9 mouse cellular contexts compared by ENCODE assay signal in genomic region chr7:28527922-28528719, GRCm38 (mm10). TPM values are rescaled to one million over a fixed set of nuclear protein-coding genes. Genes with fewer than 3 reads are reported as not detected.
A peak's percentile ranks its signal among the peaks of the same experiment; 100 is the strongest.
DNase-seq lines count a peak whose midpoint lies in the region; ATAC-seq and TF ChIP-seq lines count a peak whose summit lies in the region.
"Had no signal": no experiment of that assay in that cellular context is flagged by ENCODE, and none has a peak within 500 bp of the region (broad histone marks: within the 10 kb centered on the region; RNA-seq: fewer than 3 reads in every experiment).

No protein-coding gene starts in this region.

- no peak for ATAC-seq in midbrain, embryonic 13.5 days
- ATAC-seq in limb, embryonic 12.5 days (ENCODE audit: insufficient number of reproducible peaks, insufficient read depth, low FRiP score, low TSS enrichment, low read depth), result no peak

- DNase-seq in midbrain, embryonic 10.5 days (ENCODE audit: low spot score), result peak; percentile 78
- DNase-seq in cerebellum, adult 9-11 months, result peak; percentile 64
- peak; percentile 69 to 74 for DNase-seq in gastrocnemius, postnatal 36 days
- peak; percentile 86 for DNase-seq in kidney, adult 2 months
- DNase-seq in naive thymus-derived CD4-positive, alpha-beta T cell, adult 2 months (ENCODE audit: low read depth), result peak; percentile 92
- DNase-seq in splenic B cell, adult 2 months (ENCODE audit: low read depth, low spot score), result peak; percentile 91

- H3K27me3 ChIP-seq in midbrain, embryonic 10.5 days (ENCODE audit: low read depth, poor library complexity, severe bottlenecking), result no peaks in the 10 kb centered on the region
- no peaks in the 10 kb centered on the region; the same call in 1 of the 2 replicates for H3K27me3 ChIP-seq in midbrain, embryonic 13.5 days
- no peaks in the 10 kb centered on the region for H3K27me3 ChIP-seq in kidney, adult 2 months (replicated peaks; ENCODE audit: control insufficient read depth, insufficient read depth, low read length)
- no peaks in the 10 kb centered on the region; the same call in 1 of the 2 replicates for H3K27me3 ChIP-seq in limb, embryonic 12.5 days
- no peaks in the 10 kb centered on the region for H3K27me3 ChIP-seq in splenic B cell, adult 2 months (ENCODE audit: control insufficient read depth, insufficient read depth, low read length, poor library complexity, severe bottlenecking)
- H3K27me3 ChIP-seq: embryonic facial prominence, embryonic 15.5 days had no signal

- TF ChIP-seq CTCF in kidney, adult 2 months (conservative IDR thresholded peaks at IDR 0.05; ENCODE audit: insufficient read depth, insufficient read length, low read depth, low read length), result peak; percentile 77

- intact Hi-C loops in gastrocnemius, postnatal 36 days (cut with DNase I), result loop anchor here (2.0 kb wide), 1 partner anchor 81 kb away; no protein-coding TSS in a partner anchor

- no peak overlapping the region for H3K4me2 ChIP-seq in midbrain, embryonic 13.5 days (replicated peaks)
- H3K4me2 ChIP-seq in limb, embryonic 12.5 days, result 0 out of 2 replicates have a peak overlapping the region, but pooled peaks have one; percentile 6
- H3K4me2 ChIP-seq: embryonic facial prominence, embryonic 15.5 days had no signal

- TF ChIP-seq POLR2A in kidney, adult 2 months (IDR thresholded peaks at IDR 0.05; ENCODE audit: low read depth, low read length), result no peak

- no peaks in the 10 kb centered on the region for H3K36me3 ChIP-seq in midbrain, embryonic 10.5 days
- H3K36me3 ChIP-seq in midbrain, embryonic 13.5 days, result no peaks in the 10 kb centered on the region
- no peaks in the 10 kb centered on the region for H3K36me3 ChIP-seq in kidney, adult 2 months (ENCODE audit: control insufficient read depth, insufficient read depth, low read length)
- no peaks in the 10 kb centered on the region for H3K36me3 ChIP-seq in limb, embryonic 12.5 days
- H3K36me3 ChIP-seq in splenic B cell, adult 2 months (ENCODE audit: control insufficient read depth, insufficient read depth, low read length, poor library complexity, severe bottlenecking), result no peaks in the 10 kb centered on the region
- H3K36me3 ChIP-seq: embryonic facial prominence, embryonic 15.5 days had no signal

- H3K9me3 ChIP-seq in midbrain, embryonic 10.5 days (replicated peaks), result no peaks in the 10 kb centered on the region
- no peaks in the 10 kb centered on the region for H3K9me3 ChIP-seq in midbrain, embryonic 13.5 days
- no peaks in the 10 kb centered on the region for H3K9me3 ChIP-seq in limb, embryonic 12.5 days
- H3K9me3 ChIP-seq: embryonic facial prominence, embryonic 15.5 days had no signal

- H3K4me3 ChIP-seq in midbrain, embryonic 10.5 days, result no peak overlapping the region
- H3K4me3 ChIP-seq in midbrain, embryonic 13.5 days (replicated peaks), result no peak overlapping the region
- no peak overlapping the region for H3K4me3 ChIP-seq in kidney, adult 2 months (ENCODE audit: insufficient read depth, low read depth, low read length)
- no peak overlapping the region for H3K4me3 ChIP-seq in limb, embryonic 12.5 days (replicated peaks)
- H3K4me3 ChIP-seq: embryonic facial prominence, embryonic 15.5 days had no signal

- no peak overlapping the region for H3K27ac ChIP-seq in midbrain, embryonic 10.5 days (replicated peaks)
- H3K27ac ChIP-seq in midbrain, embryonic 13.5 days, result no peak overlapping the region
- peak overlapping the region; percentile 19; the same call in 1 of the 2 replicates for H3K27ac ChIP-seq in kidney, adult 2 months (ENCODE audit: insufficient read depth, low read depth, low read length)
- H3K27ac ChIP-seq in limb, embryonic 12.5 days, result no peak overlapping the region
- H3K27ac ChIP-seq: embryonic facial prominence, embryonic 15.5 days had no signal

- H3K4me1 ChIP-seq in midbrain, embryonic 10.5 days, result peaks cover 10% of the 10 kb centered on the region
- H3K4me1 ChIP-seq in midbrain, embryonic 13.5 days (replicated peaks), result no peaks in the 10 kb centered on the region
- H3K4me1 ChIP-seq in kidney, adult 2 months (ENCODE audit: control insufficient read depth, insufficient read depth, low read length), result no peaks in the 10 kb centered on the region
- H3K4me1 ChIP-seq in limb, embryonic 12.5 days (replicated peaks), result no peaks in the 10 kb centered on the region; the same call in 1 of the 2 replicates
- H3K4me1 ChIP-seq: embryonic facial prominence, embryonic 15.5 days had no signal

- no peak overlapping the region for H3K9ac ChIP-seq in midbrain, embryonic 13.5 days (replicated peaks)
- H3K9ac ChIP-seq in limb, embryonic 12.5 days (replicated peaks), result no peak overlapping the region
- H3K9ac ChIP-seq: embryonic facial prominence, embryonic 15.5 days had no signal

- 11% methylated on average over 19 of the region's 19 CpGs for WGBS in midbrain, embryonic 10.5 days
- 9% methylated on average over 19 of the region's 19 CpGs for WGBS in midbrain, embryonic 13.5 days
- 5% methylated on average over 19 of the region's 19 CpGs for WGBS in kidney, adult 2 months
- WGBS in limb, embryonic 12.5 days, result 9% methylated on average over 19 of the region's 19 CpGs

RNA-seq across cellular contexts. Expression of gene Ifnl3, which starts 5.5 kb away (rescaled TPM):
- polyA plus RNA-seq in midbrain, embryonic 10.5 days (2016; fragmentation: Nextera tagmentation; extraction: Ambion mirVana), result not detected in 2 replicates
- polyA plus RNA-seq in midbrain, embryonic 13.5 days (2015; fragmentation: Nextera tagmentation; extraction: Ambion mirVana), result not detected in 2 replicates
- total RNA-seq in gastrocnemius, postnatal 36 days (2021), result not detected
- polyA plus RNA-seq in kidney, adult 2 months (2012; rRNA removed), result not detected in 2 replicates
- not detected in 2 replicates for polyA plus RNA-seq in limb, embryonic 12.5 days (2016; fragmentation: Nextera tagmentation; extraction: Ambion mirVana)
- polyA plus RNA-seq: embryonic facial prominence, embryonic 15.5 days had no signal

RNA-seq across cellular contexts. Expression of gene Sycn, which starts 12.6 kb away (rescaled TPM):
- not detected in 2 replicates for polyA plus RNA-seq in midbrain, embryonic 10.5 days (2016; fragmentation: Nextera tagmentation; extraction: Ambion mirVana)
- polyA plus RNA-seq in midbrain, embryonic 13.5 days (2015; fragmentation: Nextera tagmentation; extraction: Ambion mirVana), result not detected in 2 replicates
- not detected for total RNA-seq in gastrocnemius, postnatal 36 days (2021)
- polyA plus RNA-seq in kidney, adult 2 months (2012; rRNA removed), result 12.4 and 13.3 TPM in 2 replicates
- polyA plus RNA-seq in limb, embryonic 12.5 days (2016; fragmentation: Nextera tagmentation; extraction: Ambion mirVana), result not detected in 2 replicates
- polyA plus RNA-seq: embryonic facial prominence, embryonic 15.5 days had no signal

RNA-seq across cellular contexts. Expression of gene Ifnl2, which starts 17.9 kb away (rescaled TPM):
- not detected in 2 replicates for polyA plus RNA-seq in midbrain, embryonic 10.5 days (2016; fragmentation: Nextera tagmentation; extraction: Ambion mirVana)
- polyA plus RNA-seq in midbrain, embryonic 13.5 days (2015; fragmentation: Nextera tagmentation; extraction: Ambion mirVana), result not detected in 2 replicates
- total RNA-seq in gastrocnemius, postnatal 36 days (2021), result not detected
- not detected in 2 replicates for polyA plus RNA-seq in kidney, adult 2 months (2012; rRNA removed)
- not detected in 2 replicates for polyA plus RNA-seq in limb, embryonic 12.5 days (2016; fragmentation: Nextera tagmentation; extraction: Ambion mirVana)
- polyA plus RNA-seq: embryonic facial prominence, embryonic 15.5 days had no signal

RNA-seq across cellular contexts. Expression of gene Nccrp1, which starts 18.9 kb away (rescaled TPM):
- polyA plus RNA-seq in midbrain, embryonic 10.5 days (2016; fragmentation: Nextera tagmentation; extraction: Ambion mirVana), result 0.14 and 0.20 TPM in 2 replicates
- polyA plus RNA-seq in midbrain, embryonic 13.5 days (2015; fragmentation: Nextera tagmentation; extraction: Ambion mirVana), result not detected in 2 replicates
- not detected for total RNA-seq in gastrocnemius, postnatal 36 days (2021)
- polyA plus RNA-seq in kidney, adult 2 months (2012; rRNA removed), result 57.2 and 85.4 TPM in 2 replicates
- not detected in 2 replicates for polyA plus RNA-seq in limb, embryonic 12.5 days (2016; fragmentation: Nextera tagmentation; extraction: Ambion mirVana)

Comparison
In these comparisons a context has a peak if more than half of its experiments do, and no peak if none do; other contexts are left out.
1. RNA of gene Sycn, which starts 12.6 kb away (polyA plus RNA-seq): 12.4 to 13.3 TPM in kidney, adult 2 months; not detected in midbrain, embryonic 10.5 days, not detected in midbrain, embryonic 13.5 days and not detected in limb, embryonic 12.5 days; every median in the first group is over 10 times any median in the second.
2. Peak in every context shown above with its lines, with median percentiles within 50 percentile points of each other: DNase-seq.